Mouse (Mus musculus): Measurements from ENCODE around the gene Sv2c. TPM values are rescaled to one million over a fixed set of nuclear protein-coding genes. Genes with fewer than 3 reads are reported as not detected.
"Not testable (repeated sequence)": the region's sequence is repeated elsewhere in the genome, so short reads cannot be mapped to it uniquely, and the experiment has no call there.

Sv2c gene
- total RNA-seq (2021), result under 1 TPM; 0.76 to 0.80 TPM
- long read RNA-seq, experiment 1, result 0 reads
- long read RNA-seq, experiment 2, result 0 reads

GRCm38 (mm10) chr13:96132401-96132816 is at the start of gene Sv2c:
Gene Sv2c, minus strand, starts transcription at chr13:96132577.
- peak; percentile 21 to 24 for DNase-seq (ENCODE audit: low spot score in 2 of 2)

GRCm38 (mm10) chr13:96180671-96181161 is 48.3 kb upstream of the Sv2c start:
- no peak for DNase-seq (ENCODE audit: low spot score in 2 of 2)

- peak in 1 of 2 experiments; percentile 48 for DNase-seq (ENCODE audit: low spot score in 2 of 2)
Observed at GRCm38 (mm10) chr13:96175591-96176212, 43.3 kb upstream of the Sv2c start.

- DNase-seq (ENCODE audit: low spot score in 2 of 2), result no peak
Observed at GRCm38 (mm10) chr13:96173686-96174085, 41.3 kb upstream of the Sv2c start.

DNA sequence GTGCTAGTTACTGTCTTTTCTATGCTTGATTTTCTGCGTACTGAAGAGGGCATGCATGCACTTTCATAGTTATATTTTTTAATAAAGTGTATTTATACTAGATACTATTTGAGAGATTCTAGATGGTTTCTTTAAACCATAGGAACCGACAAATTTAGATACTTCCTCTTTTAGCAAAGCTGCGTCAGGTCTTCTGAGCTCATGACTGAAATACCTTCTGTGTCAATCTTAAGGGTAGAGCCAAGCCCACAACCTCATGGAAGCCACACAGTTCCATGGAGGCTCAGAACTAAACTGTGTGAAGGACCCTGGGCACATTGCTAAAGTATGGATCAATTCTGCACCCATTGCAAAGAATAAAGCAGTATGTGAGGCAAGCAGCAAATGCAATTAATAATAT is 39.9 kb upstream of the Sv2c start:
- no peak for DNase-seq (ENCODE audit: low spot score in 2 of 2)

GRCm38 (mm10) chr13:96168991-96169665 is 36.8 kb upstream of the Sv2c start:
- DNase-seq (ENCODE audit: low spot score in 2 of 2), result no peak

DNA sequence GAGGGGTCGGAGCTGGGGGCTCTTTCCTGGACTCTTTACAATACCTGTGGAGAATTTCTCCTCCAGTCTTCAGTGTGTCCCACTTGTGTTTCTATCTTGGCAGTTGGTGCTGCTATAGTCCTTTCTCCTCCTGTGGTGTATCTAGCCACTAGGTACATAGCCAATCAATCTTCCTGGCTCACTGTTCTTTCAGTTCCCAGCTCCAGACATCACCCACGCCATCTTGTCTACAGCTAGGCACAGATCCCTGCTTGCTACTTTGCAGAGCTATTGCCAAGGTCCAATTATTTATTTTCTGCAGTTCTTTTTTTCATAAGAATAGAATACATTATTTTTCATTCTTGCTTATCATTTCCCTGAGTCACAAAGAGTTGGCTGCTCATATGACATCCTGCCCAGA is 34.2 kb upstream of the Sv2c start:
- DNase-seq (ENCODE audit: low spot score in 2 of 2), result no peak

- DNase-seq (ENCODE audit: low spot score in 2 of 2), result no peak
Observed at GRCm38 (mm10) chr13:96133363-96134100, 1.2 kb upstream of the Sv2c start.

- DNase-seq (ENCODE audit: low spot score in 2 of 2), result no peak
Observed at GRCm38 (mm10) chr13:96132833-96133232, 456 bp upstream of the Sv2c start.

- DNase-seq (ENCODE audit: low spot score in 2 of 2), result no peak
Observed at GRCm38 (mm10) chr13:96131911-96132310, 466 bp downstream of the Sv2c start.

DNA sequence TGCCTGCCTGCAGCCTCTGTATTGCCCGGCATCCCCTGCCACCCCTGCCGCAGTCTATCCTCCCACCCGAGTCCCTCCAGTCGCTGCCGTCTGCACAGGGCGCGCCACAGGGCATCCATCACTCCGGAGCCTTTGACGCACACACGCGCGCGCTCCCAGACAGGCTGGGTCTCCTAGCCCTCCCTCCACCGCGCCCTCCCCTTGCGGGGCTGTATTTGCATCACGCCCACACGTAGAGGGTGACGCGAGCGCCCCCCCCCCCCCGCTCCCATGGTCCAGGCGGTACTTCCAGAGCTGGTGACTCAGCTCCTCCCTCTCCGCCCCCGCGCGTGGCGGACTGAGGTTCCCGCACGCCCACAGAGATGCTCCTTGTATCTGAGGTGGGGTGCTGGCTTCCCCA is 1.3 kb downstream of the Sv2c start:
- DNase-seq (ENCODE audit: low spot score in 2 of 2), result peak in 1 of 2 experiments; percentile 13

DNA sequence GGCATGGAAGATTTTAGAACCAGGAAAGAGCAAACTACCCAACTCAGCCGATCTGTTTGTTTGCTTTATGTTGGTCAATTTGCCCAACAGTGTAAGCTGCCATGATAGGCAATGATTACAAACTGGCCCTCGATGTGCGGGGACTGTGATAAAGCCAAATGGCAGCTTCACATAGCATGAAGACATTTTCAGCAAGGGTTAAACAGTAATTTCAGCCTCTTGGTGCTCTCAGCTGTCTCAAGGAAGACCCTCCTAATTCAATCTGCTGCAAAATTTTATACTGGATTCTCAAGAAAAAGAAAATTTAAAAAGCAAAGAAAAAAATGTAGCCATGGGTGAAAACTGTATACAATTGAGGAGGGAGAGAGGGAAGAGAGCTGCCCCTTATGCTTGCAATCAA is 3.3 kb downstream of the Sv2c start:
- no peak for DNase-seq (ENCODE audit: low spot score in 2 of 2)

DNA sequence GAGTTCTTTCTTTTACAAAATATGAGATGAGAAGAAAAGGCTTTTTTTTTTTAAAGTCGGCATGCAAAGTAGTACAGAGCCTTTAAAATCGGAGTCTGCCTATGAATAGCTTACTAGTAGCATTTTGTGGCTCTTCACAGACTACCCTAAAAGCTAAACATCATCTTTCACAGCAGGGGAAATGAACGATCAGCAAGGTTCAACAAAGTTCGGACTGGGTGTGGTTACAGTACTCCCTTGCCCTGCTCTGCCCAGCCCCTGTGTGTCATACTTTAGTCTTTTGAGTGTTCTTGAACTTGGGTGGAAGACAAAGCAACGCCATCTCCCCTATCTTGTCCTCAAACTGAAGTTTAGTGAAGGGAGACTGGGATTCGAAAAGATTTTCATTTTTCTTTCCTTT is 5.7 kb downstream of the Sv2c start:
- DNase-seq (ENCODE audit: low spot score in 2 of 2), result no peak

GRCm38 (mm10) chr13:96125011-96125410 is 7.4 kb downstream of the Sv2c start:
- no peak for DNase-seq (ENCODE audit: low spot score in 2 of 2)

DNA sequence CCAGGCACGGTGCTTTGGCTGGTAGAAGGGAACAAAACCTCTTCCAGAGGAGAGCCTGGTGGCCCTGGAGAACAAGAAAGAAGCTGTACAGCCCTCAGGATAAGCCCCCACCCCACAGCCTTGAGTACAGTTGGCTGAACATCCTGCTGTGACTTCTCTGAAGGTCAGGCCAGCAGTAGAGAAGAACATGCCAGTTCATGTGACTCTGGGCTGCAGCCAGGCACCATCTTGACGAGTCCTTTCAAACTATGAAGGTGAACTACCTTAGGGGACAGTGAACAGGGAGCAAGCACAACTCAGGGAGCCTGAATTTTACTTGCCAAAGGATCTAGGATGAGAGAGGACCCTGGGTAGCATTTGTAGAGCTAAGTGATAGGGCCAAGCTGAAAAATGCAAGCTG is 19.7 kb downstream of the Sv2c start:
- DNase-seq (ENCODE audit: low spot score in 2 of 2), result no peak

DNA sequence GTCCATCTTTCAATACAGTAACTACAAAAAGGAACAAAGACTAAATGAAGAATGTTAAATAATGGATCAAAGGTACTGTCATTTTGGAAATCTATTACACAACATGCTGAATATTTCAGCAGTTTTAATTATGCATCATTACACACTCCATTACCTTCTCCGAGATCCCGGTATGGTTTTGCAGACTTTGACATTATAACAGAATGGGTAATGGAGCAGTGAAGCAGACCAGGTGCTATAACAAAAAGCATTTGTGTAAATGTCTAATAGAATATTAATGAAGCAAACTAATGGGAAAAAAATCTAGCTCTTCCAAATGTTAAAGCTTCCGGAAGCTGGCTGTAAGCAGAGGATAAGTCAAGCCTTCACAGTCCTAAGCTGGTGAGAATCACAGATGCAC is 21.6 kb downstream of the Sv2c start:
- DNase-seq (ENCODE audit: low spot score in 2 of 2), result no peak

DNA sequence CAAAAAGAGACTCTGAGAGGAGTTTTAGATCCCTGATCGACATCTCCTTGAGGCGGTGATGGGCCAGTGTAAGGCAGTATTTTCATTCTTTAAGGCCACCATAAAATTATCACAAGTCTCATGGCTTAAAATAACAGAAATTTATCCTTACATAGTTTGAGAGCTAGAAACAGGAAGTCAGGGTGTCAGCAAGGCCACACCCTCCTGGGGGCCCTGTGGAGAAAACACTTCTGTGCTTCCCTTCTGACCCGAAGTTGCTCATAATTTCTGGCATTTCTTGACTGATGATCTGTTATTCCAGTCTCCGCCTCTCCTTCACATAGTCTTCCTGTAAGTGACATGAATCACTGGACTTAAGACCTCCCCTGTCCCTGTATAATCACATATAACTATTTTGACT is 26.0 kb downstream of the Sv2c start:
- no peak for DNase-seq (ENCODE audit: low spot score in 2 of 2)

- no peak for DNase-seq (ENCODE audit: low spot score in 2 of 2)
Observed at GRCm38 (mm10) chr13:96090929-96091328, 41.4 kb downstream of the Sv2c start.

- DNase-seq (ENCODE audit: low spot score in 2 of 2), result no peak
Observed at GRCm38 (mm10) chr13:96085581-96086302, 46.6 kb downstream of the Sv2c start.

DNA sequence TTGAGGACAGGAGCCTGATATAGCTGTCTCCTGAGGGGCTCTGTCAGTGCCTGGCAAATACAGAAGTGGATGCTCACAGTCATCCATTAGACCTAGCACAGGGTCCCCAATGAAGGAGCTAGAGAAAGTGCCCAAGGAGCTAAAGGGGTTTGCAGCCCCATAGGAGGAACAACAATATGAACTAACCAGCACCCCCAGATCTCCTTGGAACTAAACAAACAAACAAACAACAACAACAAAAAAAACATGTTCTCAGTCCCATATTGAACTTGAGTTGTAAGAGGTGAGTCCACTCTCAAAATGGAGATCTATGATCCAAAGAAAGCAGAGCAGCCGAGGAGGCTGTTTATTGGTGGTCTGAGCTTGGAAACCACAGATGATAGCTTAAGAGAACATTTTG is 50.6 kb downstream of the Sv2c start, which contains the start of gene Gm17190:
Gene Gm17190, plus strand, starts transcription at position 301 of the 400 bp plus-strand sequence.
- not testable (repeated sequence) for DNase-seq (ENCODE audit: low spot score in 2 of 2)

DNA sequence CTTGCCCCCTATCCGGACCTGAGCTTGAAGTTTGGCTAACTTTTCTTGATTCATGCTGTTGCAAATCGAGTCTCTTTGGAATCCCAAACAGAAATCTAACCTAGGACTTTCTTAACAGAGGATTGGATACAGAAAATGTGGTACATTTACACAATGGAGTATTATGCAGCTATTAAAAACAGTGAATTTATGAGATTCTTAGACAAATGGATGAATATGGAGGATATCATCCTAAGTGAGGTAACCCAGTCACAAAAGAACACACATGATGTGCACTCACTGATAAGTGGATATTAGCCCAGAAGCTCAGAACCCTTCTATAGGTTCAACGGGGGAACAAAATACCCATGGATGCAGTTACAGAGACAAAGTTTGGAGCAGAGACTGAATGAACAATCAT is 51.1 kb downstream of the Sv2c start, which contains the start of gene Gm20075:
Gene Gm20075, minus strand, starts transcription at position 101 of the 400 bp plus-strand sequence.
- DNase-seq (ENCODE audit: low spot score in 2 of 2), result not testable (repeated sequence)

Measured in gastrocnemius, postnatal 4 days (tissue).